Mouse (Mus musculus) B cell, adult (primary cell): ENCODE results near the gene Catip. TPM values are rescaled to one million over a fixed set of nuclear protein-coding genes. Genes with fewer than 3 reads are reported as not detected.

ENCODE experiments used
- total RNA-seq: library from RNA; stranded (reverse); gene quantifications from 4 replicates; pipeline ENCODE4 v1.2.4, GENCODE M21; 2023; ENCODE audit not compliant: inconsistent age

The Catip gene
- total RNA-seq = not detected in 4 replicates

GRCm38 (mm10) chr1:74361812-74362211 is at the start of gene Catip:
Gene Catip, plus strand, starts transcription at chr1:74362108.

GRCm38 (mm10) chr1:74374980-74375379 is 13.1 kb downstream of the Catip start, which contains the start of gene Slc11a1:
Gene Slc11a1, plus strand, starts transcription at chr1:74375195.

GRCm38 (mm10) chr1:74390924-74391748 is 29.2 kb downstream of the Catip start, which contains the start of gene Ctdsp1:
Gene Ctdsp1, plus strand, starts transcription at chr1:74391509.

GRCm38 (mm10) chr1:74408589-74409504 is 46.9 kb downstream of the Catip start, which contains the start of gene Vil1:
Gene Vil1, plus strand, starts transcription at chr1:74409376.

Other genes with a start within 250 kb of the Catip start
- 3.8 to 6.9 TPM (median 5.7 TPM) in 4 replicates for gene Tns1, start 237.7 kb upstream of the Catip start, total RNA-seq
- gene Rufy4, start 236.6 kb upstream of the Catip start, total RNA-seq = 0.22 TPM in 1 of 4 replicates, not detected in the others
- 0.15 TPM in 1 of 4 replicates, not detected in the others for gene Cxcr2, start 208.1 kb upstream of the Catip start, total RNA-seq
- gene Cxcr1, start 167.5 kb upstream of the Catip start, total RNA-seq = not detected in 4 replicates
- gene Arpc2, start 126.0 kb upstream of the Catip start, total RNA-seq = 412 to 422 TPM (median 418 TPM) in 4 replicates
- 1.2 to 2.0 TPM (median 1.5 TPM) in 4 replicates for gene Gpbar1, start 83.6 kb upstream of the Catip start, total RNA-seq
- gene Aamp, start 77.4 kb upstream of the Catip start, total RNA-seq = 110 to 122 TPM (median 111 TPM) in 4 replicates
- 17.8 to 25.0 TPM (median 21.2 TPM) in 4 replicates for gene Pnkd, start 77.2 kb upstream of the Catip start, total RNA-seq
- 3.2 to 4.3 TPM (median 3.7 TPM) in 4 replicates for gene Tmbim1, start 56.5 kb upstream of the Catip start, total RNA-seq
- 4.9 to 8.1 TPM (median 5.6 TPM) in 4 replicates for gene Slc11a1, start 13.1 kb downstream of the Catip start, total RNA-seq
- 105 to 110 TPM (median 108 TPM) in 4 replicates for gene Ctdsp1, start 29.4 kb downstream of the Catip start, total RNA-seq
- gene Vil1, start 47.3 kb downstream of the Catip start, total RNA-seq = 0.32 to 0.54 TPM in 2 of 4 replicates, not detected in the others
- 27.1 to 30.2 TPM (median 28.5 TPM) in 4 replicates for gene Cnot9, start 143.9 kb downstream of the Catip start, total RNA-seq
- 0.64 to 0.81 TPM in 2 of 4 replicates, not detected in the others for gene Plcd4, start 180.8 kb downstream of the Catip start, total RNA-seq
- 29.9 to 43.8 TPM (median 37.0 TPM) in 4 replicates for gene Usp37, start 182.2 kb downstream of the Catip start, total RNA-seq
- 43.3 to 47.0 TPM (median 45.1 TPM) in 4 replicates for gene Zfp142, start 226.1 kb downstream of the Catip start, total RNA-seq
- gene Bcs1l, start 226.2 kb downstream of the Catip start, total RNA-seq = 8.0 to 9.6 TPM (median 8.6 TPM) in 4 replicates
- gene Rnf25, start 239.3 kb downstream of the Catip start, total RNA-seq = 56.0 to 65.0 TPM (median 61.9 TPM) in 4 replicates
- 0.39 to 1.3 TPM (median 1.3 TPM) in 3 of 4 replicates, not detected in the other for gene Stk36, start 239.3 kb downstream of the Catip start, total RNA-seq